Mouse (Mus musculus) testis, postnatal 14 days (tissue): ENCODE results near the gene Ppp1r9a.
A peak's percentile ranks its signal among the peaks of the same experiment; 100 is the strongest.

Experiments
- DNase-seq: peaks from one replicate; pipeline ENCODE4 v3.0.0; 2021; ENCODE audit warnings: low spot score

Gene Ppp1r9a

GRCm38 (mm10) chr6:5108494-5108893 is 205.8 kb downstream of the Ppp1r9a start:
- DNase-seq = no peak

- DNase-seq = peak; percentile 82
Measured at GRCm38 (mm10) chr6:5109925-5110714, 207.4 kb downstream of the Ppp1r9a start.

- no peak for DNase-seq
Measured at GRCm38 (mm10) chr6:5110715-5111048, 208.0 kb downstream of the Ppp1r9a start.

- DNase-seq = no peak
Measured at GRCm38 (mm10) chr6:5113103-5113502, 210.4 kb downstream of the Ppp1r9a start.

- no peak for DNase-seq
Measured at GRCm38 (mm10) chr6:5113734-5114133, 211.0 kb downstream of the Ppp1r9a start.

- DNase-seq = no peak
Measured at GRCm38 (mm10) chr6:5114857-5115256, 212.1 kb downstream of the Ppp1r9a start.

GRCm38 (mm10) chr6:5119181-5119910 is 216.6 kb downstream of the Ppp1r9a start:
- no peak for DNase-seq

- DNase-seq = no peak
Measured at GRCm38 (mm10) chr6:5120229-5120628, 217.5 kb downstream of the Ppp1r9a start.

- no peak for DNase-seq
Measured at GRCm38 (mm10) chr6:5129364-5130093, 226.8 kb downstream of the Ppp1r9a start.

GRCm38 (mm10) chr6:5134986-5135385 is 232.3 kb downstream of the Ppp1r9a start:
- DNase-seq = no peak

GRCm38 (mm10) chr6:5136046-5136445 is 233.3 kb downstream of the Ppp1r9a start:
- DNase-seq = no peak

GRCm38 (mm10) chr6:5138875-5139631 is 236.3 kb downstream of the Ppp1r9a start:
- no peak for DNase-seq

- no peak for DNase-seq
Measured at GRCm38 (mm10) chr6:5139666-5140065, 236.9 kb downstream of the Ppp1r9a start.

- no peak for DNase-seq
Measured at GRCm38 (mm10) chr6:5147488-5148142, 244.9 kb downstream of the Ppp1r9a start.

GRCm38 (mm10) chr6:5149941-5150340 is 247.2 kb downstream of the Ppp1r9a start:
- DNase-seq = no peak

GRCm38 (mm10) chr6:5151171-5151570 is 248.5 kb downstream of the Ppp1r9a start:
- DNase-seq = no peak

- DNase-seq = no peak
Measured at GRCm38 (mm10) chr6:5152185-5152584, 249.5 kb downstream of the Ppp1r9a start.

- no peak for DNase-seq
Measured at GRCm38 (mm10) chr6:5154786-5155185, 252.1 kb downstream of the Ppp1r9a start.

GRCm38 (mm10) chr6:5155313-5155927 is 252.7 kb downstream of the Ppp1r9a start:
- DNase-seq = no peak

GRCm38 (mm10) chr6:5156541-5157425 is 254.1 kb downstream of the Ppp1r9a start:
- DNase-seq = no peak
